Mouse (Mus musculus): ENCODE results near the gene H2-Ab1. TPM values are rescaled to one million over a fixed set of nuclear protein-coding genes. Genes with fewer than 3 reads are reported as not detected.
A peak's percentile ranks its signal among the peaks of the same experiment; 100 is the strongest.

The H2-Ab1 gene
- total RNA-seq, 2 experiments from 2014 or later = 1.3 to 3.1 TPM

DNA sequence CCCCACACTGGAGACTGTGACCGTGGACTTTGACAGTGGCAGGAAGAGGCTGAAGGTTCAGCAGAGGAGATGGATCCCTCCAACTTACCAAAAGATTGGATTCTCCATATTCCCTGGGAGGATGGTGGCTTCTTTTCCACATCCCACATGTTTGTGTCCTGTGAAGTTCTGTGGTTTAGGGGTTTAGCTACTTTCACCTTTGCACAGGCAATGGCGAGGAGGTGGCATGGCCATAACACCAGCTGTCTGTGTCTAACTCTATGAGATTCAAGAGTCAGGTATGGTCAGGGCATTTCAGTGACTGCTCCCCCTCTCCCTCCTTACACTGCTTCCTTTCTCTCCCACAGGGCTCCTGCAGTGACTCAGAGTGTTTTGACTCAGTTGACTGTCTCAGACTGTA is 11.3 kb downstream of the H2-Ab1 start:
- Histone ChIP-seq H3K27ac (no peak overlapping the region), H3K4me3 (no peak overlapping the region)
- DNase-seq (ENCODE audit: extremely low spot score in 1 of 2, low spot score in 2 of 2) = no peak
- no peak for TF ChIP-seq CTCF (IDR thresholded peaks at IDR 0.05)
- intact Hi-C loops (cut with DNase I) = no loop called here

DNA sequence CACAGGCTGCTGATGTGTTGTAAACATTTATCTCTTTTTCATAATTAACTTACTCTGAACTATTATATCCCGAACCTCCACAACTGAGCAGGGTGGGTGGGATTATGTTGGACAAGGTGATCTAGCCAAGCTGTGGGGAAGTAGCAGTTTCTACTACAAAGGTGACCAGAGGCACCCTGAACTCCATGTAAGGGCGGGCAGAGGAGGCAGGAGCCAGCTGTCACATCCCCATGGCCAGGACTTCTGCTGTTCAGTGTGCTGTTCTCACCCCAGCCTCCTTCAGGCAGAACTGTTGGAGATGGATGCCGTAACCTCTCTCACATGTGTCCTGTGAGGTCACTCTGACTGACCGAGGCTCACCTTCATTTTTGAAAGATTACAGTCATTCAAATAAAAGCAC is 12.3 kb downstream of the H2-Ab1 start:
- no peak for DNase-seq (ENCODE audit: extremely low spot score in 1 of 2, low spot score in 2 of 2)
- intact Hi-C loops (cut with DNase I) = no loop called here
- Histone ChIP-seq H3K27ac (no peak overlapping the region), H3K4me3 (no peak overlapping the region)
- no peak for TF ChIP-seq CTCF (IDR thresholded peaks at IDR 0.05)

DNA sequence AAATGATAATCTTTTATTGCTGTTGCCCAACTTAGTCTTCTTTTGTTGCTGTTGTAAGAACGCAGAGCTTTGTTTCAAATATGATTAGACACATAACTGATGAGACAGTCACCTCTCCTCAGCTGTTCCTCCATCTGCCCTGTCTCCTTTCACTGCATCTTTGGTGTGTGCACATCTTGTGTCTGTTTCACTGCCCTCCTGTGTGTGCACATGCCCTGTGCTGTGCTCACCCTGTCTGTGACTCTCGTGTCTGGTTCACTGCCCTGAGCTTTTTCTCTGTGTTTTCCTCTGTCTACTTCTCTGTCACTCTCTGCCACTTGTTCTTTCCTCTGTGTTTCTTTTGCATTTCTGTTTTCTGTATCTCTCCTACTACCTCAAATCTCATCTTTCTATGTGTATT is 12.7 kb downstream of the H2-Ab1 start:
- Histone ChIP-seq H3K27ac (no peak overlapping the region), H3K4me3 (no peak overlapping the region)
- intact Hi-C loops (cut with DNase I) = no loop called here
- no peak for TF ChIP-seq CTCF (IDR thresholded peaks at IDR 0.05)
- DNase-seq (ENCODE audit: extremely low spot score in 1 of 2, low spot score in 2 of 2) = no peak

DNA sequence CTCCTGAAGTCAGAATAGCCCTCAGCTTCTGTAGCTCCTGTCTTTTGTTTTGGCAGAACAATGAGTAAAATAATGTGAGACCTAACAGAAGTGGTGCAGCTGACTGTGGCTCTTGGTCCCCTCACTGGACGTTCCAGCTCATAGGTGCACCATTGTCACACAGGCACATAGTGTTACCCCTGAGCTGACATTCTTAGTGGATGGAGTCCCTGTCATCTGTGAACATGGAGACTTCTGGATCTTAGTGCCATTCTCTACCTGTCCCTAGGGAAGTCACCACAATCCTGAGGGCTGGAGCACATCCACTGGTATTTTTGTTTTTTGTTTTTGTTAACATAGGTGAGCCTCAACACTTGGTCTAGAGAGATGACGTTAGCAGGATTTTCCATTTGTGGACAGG is 13.5 kb downstream of the H2-Ab1 start:
- no peak for DNase-seq (ENCODE audit: extremely low spot score in 1 of 2, low spot score in 2 of 2)
- Histone ChIP-seq H3K27ac (no peak overlapping the region), H3K4me3 (no peak overlapping the region)
- TF ChIP-seq CTCF (IDR thresholded peaks at IDR 0.05) = no peak
- intact Hi-C loops (cut with DNase I) = no loop called here

DNA sequence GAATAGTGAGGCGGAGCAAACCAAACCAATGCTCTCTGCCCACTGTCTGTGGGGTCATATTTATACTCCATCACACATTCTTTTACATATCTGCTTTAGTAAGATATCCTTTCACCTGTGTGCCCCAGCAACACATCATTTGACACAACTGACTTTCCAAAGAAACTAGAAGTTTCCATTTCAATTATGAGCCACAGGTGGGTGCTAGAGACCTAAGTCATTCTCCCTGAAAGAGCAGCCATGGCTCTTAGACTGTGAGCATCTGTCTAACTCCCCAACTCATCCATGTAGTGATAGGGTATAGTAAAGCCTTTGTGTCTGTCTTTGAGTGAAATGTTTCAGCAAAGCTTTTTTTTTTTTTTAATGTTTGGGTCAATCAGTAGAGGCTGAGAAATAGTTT is 14.6 kb downstream of the H2-Ab1 start:
- DNase-seq (ENCODE audit: extremely low spot score in 1 of 2, low spot score in 2 of 2) = no peak
- TF ChIP-seq CTCF (IDR thresholded peaks at IDR 0.05) = no peak
- no peak overlapping the region for H3K4me3 ChIP-seq
- intact Hi-C loops (cut with DNase I) = no loop called here
- no peak overlapping the region for H3K27ac ChIP-seq

DNA sequence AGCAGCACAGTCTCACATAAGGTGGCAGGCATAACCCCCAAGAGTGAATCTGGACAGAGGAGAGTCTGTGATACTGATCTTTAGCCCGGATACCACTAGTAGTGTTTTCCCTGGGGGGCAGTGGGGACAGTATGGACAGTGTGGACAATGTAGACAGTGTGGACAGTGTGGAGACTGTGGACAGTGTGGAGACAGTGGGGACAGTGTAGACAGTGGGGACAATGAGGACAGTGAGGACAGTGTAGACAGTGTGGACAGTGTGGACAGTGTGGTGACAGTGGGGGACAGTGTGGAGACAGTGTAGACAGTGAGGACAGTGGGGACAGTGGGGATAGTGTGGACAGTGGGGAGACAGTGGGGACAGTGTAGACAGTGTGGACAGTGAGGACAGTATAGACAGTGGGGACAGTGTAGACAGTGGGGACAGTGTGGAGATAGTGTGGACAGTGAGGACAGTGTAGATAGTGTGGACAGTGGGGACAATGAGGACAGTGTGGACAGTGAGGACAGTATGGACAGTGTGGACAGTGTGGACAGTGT is 23.1 kb downstream of the H2-Ab1 start:
- no peak for DNase-seq (ENCODE audit: extremely low spot score in 1 of 2, low spot score in 2 of 2)
- no peak overlapping the region for H3K4me3 ChIP-seq
- no peak overlapping the region for H3K27ac ChIP-seq
- intact Hi-C loops (cut with DNase I) = no loop called here
- no peak for TF ChIP-seq CTCF (IDR thresholded peaks at IDR 0.05)

DNA sequence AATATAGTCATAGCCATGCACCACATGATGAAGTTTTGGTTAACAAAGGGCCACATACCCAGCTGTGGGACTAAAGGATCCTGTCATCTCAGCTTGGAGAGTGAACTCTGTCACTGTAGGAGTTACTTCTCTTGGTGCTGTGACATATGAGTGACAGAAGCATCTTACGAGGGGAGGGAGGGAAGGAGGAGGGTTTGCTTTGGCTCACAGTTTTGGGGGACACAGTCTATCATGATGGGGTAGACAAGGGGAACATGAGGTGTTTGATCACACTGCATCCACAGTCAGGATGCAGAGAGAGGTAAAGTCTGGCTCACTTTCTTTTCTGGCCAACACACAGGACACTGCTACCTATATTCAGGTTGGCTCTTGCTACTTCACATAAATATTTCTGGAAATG is 24.3 kb downstream of the H2-Ab1 start:
- no peak for DNase-seq (ENCODE audit: extremely low spot score in 1 of 2, low spot score in 2 of 2)
- Histone ChIP-seq H3K4me3 (no peak overlapping the region), H3K27ac (no peak overlapping the region)
- intact Hi-C loops (cut with DNase I) = no loop called here
- no peak for TF ChIP-seq CTCF (IDR thresholded peaks at IDR 0.05)

DNA sequence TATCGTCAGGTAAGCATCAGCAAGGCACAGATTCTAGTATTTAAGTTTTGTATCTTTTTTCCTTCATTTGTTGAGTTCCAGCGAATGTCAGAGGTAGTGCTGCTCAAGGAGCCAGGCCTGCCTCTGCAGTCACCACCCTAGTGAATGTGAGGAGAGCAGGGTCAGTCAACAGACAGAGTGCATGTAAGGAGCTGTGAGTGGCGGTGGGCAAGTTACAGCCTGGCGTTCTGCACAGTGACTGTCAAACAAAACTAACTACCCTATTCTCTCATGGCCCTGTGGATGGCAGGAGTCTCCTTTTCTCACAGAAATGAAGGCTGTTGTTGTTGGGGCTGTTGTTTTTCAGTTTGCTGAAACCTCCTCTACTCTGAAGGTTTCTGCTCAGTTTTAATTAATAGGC is 27.9 kb downstream of the H2-Ab1 start:
- intact Hi-C loops (cut with DNase I) = no loop called here
- no peak for TF ChIP-seq CTCF (IDR thresholded peaks at IDR 0.05)
- no peak for DNase-seq (ENCODE audit: extremely low spot score in 1 of 2, low spot score in 2 of 2)
- H3K27ac ChIP-seq = no peak overlapping the region
- no peak overlapping the region for H3K4me3 ChIP-seq

DNA sequence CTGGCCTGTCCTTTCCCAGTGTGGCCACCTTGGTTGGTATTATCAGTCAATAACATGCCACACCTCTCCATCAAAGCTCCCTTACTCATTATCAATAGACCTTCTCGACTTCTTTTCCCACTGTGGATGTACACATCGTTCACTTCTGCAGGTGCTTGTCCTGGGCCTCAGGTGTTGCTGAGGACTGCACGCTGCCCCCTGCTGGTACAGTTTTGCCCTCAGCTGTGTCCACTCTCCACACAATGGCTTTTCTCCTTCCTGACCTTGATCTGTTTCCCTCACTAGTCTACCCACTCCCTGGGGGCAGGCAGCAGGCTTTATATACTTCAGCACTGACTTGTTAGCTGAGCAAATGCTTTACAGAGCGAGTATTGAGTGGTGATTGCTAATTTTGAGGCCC is 28.4 kb downstream of the H2-Ab1 start:
- intact Hi-C loops (cut with DNase I) = no loop called here
- no peak overlapping the region for H3K27ac ChIP-seq
- TF ChIP-seq CTCF (IDR thresholded peaks at IDR 0.05) = peak; percentile 42
- no peak for DNase-seq (ENCODE audit: extremely low spot score in 1 of 2, low spot score in 2 of 2)
- H3K4me3 ChIP-seq = no peak overlapping the region

DNA sequence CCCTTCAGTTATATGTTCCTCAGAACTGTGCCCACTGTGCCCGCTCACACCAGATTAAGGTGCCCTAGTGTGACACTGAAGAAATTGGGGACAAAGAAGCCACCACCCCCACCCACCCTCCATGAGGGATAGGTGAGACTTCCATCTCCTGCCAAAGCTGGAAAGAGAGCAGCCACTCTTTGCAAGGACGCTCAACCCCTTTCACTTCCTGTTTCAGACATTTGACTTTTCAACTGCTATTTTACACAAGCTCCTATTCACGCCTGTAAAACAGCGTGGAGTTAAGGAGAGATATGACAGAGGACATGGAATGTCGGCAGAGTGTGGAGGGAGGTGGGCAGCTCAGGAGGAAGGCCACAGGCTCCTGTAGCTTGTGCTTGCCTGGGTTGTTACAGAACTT is 29.0 kb downstream of the H2-Ab1 start:
- intact Hi-C loops (cut with DNase I) = no loop called here
- no peak overlapping the region for H3K27ac ChIP-seq
- TF ChIP-seq CTCF (IDR thresholded peaks at IDR 0.05) = no peak
- DNase-seq (ENCODE audit: extremely low spot score in 1 of 2, low spot score in 2 of 2) = no peak
- no peak overlapping the region for H3K4me3 ChIP-seq

DNA sequence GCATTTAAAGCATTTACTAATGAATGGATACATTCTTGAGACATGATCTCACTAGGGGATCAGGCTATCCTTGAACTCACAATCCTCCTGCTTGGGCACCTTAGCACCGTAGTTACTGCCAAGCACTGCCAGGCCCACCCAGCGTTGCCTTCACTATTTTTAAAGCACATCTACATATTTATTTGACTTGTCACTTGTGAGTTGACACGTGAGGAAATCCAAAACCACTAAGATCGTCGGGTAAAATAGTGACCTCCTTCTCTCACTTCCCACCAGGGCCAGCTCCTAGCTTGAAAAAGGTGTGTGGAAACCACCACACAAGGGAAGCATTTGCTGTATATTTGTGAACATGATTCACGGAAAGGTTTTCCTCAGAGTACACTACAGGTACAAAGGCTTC is 29.5 kb downstream of the H2-Ab1 start:
- Histone ChIP-seq H3K27ac (no peak overlapping the region), H3K4me3 (no peak overlapping the region)
- intact Hi-C loops (cut with DNase I) = no loop called here
- DNase-seq (ENCODE audit: extremely low spot score in 1 of 2, low spot score in 2 of 2) = no peak
- no peak for TF ChIP-seq CTCF (IDR thresholded peaks at IDR 0.05)

DNA sequence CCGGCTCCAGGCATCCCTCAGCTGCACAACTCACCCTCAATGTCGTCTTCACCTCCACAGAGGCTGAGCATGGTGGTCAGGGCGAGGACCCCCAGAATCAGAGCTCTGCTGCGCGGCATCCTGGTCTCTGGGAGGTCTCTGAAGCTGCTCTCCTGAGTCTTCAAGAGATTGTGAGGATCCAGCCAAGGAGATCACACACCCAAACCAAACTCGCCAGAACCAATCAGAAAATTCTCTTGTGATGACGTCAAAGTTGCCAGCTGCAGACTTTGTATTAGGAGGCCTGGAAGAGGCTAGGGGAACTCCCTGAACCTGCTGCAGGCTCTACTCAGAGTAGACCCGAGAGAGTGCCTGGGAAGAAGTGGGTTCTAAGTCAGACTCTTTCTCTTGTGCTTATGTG is 30.2 kb downstream of the H2-Ab1 start, which contains the start of gene H2-Aa:
Gene H2-Aa, minus strand, starts transcription at position 176 of the 400 bp plus-strand sequence.
- Histone ChIP-seq H3K27ac (no peak within 1 kb of the TSS), H3K4me3 (no peak within 1 kb of the TSS)
- TF ChIP-seq CTCF (IDR thresholded peaks at IDR 0.05) = no peak
- intact Hi-C loops (cut with DNase I) = no loop called here
- peak; percentile 74 to 77 for DNase-seq (ENCODE audit: extremely low spot score in 1 of 2, low spot score in 2 of 2)

DNA sequence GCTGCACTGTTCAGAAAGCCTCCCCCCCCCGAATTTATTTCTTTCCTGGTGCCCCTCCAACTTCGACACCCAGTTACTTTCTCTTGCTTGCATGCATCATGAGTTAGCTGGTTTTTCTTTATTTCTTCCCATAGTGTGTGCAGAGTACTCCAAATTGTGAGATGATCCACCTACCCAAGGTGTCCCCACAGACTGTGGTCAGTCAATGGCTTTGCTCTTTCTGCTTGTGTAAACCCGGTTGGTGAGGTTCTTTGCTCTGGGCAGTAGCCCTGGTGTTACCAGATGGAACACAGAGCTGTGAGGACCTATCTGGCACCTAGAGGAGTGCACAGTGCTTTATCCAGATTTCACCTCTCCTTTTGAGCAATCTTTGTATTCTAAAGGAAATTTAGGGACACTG is 30.6 kb downstream of the H2-Ab1 start:
- no peak for TF ChIP-seq CTCF (IDR thresholded peaks at IDR 0.05)
- Histone ChIP-seq H3K27ac (no peak overlapping the region), H3K4me3 (no peak overlapping the region)
- intact Hi-C loops (cut with DNase I) = no loop called here
- DNase-seq (ENCODE audit: extremely low spot score in 1 of 2, low spot score in 2 of 2) = no peak

Measured in left cerebral cortex, adult 2 months (tissue).